Mouse (Mus musculus) embryo, embryonic 11.5 days (tissue): ENCODE measurements around the gene Ssmem1.

Experiments
- DNase-seq: peaks from one replicate; pipeline ENCODE4 v3.0.0-alpha.2; 2012; ENCODE audit warnings: low read depth, low spot score

Gene Ssmem1

DNA sequence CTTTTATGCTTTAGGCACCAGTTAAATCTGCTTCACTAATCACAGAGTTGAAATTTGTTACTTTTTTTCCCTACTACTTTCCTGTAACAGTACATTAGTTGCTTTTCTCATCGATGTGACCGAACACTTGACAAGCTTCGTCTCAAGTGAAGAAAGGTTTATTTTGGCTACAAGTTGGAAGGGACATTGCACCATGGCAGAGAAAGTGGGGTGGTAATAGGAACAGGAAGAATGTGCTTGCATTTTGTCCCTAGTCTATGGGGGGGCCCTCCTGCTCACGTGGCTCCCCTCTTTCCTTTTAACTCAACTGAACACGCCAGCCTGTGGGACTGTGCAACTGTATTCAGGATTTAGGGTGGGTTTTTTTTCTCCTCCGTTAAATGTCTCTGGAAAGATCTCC lies 43.0 kb downstream of the Ssmem1 start:
- no peak for DNase-seq

DNA sequence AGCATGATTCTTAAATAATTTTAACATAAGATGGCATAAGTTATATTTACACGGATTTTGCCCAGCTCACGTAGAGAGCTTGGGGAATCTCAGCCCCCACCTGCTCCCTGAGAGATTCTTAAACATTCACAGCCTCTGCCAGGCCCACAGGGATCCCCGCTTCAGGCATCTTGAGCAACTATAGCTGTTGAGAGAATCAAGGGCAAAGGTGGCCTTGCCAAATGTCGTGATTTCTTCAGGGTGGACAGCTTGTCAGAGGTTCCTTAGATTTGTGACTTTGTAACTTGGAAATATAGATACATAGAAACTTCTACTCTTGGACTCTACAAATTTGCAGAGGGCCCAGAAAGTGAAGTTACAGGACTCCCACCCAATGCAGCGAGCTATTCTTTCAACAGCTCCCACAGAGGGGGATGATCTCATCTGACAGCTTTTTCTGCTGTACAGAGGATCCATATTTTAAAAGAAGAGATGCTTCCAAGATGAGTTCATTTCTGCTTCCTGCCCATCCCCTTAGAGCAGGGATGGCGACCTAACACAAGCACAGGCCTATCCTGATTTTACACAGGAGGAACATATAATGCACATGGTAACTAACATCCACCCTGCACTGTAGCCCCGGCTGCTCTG lies 43.8 kb downstream of the Ssmem1 start:
- DNase-seq, result no peak

DNA sequence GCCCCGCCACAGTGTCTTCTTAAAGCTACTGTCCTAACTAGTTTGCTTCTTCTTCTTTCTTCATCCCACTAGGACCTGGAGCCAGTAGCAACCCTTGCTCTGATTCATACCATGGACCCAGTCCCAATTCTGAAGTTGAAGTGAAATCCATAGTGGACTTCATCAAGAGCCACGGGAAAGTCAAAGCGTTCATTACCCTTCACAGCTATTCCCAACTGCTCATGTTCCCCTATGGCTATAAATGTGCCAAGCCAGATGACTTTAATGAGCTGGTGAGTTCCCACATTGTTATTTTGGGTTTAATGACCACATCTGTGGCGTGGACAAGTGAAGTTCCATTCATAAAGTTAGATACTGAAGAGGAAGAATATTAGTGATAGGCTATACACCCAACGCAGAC lies 44.4 kb downstream of the Ssmem1 start:
- no peak for DNase-seq

DNA sequence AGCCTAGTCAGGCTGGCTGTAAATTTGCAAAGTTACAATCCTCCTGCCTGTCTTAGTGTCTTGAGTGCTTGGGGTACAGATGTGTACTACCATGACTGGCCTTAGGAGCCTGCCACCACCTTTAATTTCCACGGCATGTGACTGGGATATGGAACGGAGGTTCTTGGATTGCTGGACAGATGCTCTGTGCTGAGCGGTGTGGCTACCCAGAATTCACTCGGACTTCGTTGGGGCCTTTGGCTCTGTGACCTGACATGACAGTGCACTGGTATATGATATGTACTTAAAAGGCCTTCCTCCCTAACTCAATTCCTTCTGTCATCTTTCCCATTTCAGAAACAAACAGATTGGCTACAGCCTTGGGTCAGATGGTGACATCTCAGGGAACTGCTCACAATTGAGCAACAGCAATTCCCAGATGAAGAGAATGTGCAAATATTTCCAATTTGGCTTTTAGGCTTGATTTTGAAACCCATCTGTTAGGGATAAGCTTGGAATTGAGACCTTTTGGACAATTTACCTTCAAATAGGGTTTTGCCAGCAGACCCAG lies 45.0 kb downstream of the Ssmem1 start:
- DNase-seq, result no peak

DNA sequence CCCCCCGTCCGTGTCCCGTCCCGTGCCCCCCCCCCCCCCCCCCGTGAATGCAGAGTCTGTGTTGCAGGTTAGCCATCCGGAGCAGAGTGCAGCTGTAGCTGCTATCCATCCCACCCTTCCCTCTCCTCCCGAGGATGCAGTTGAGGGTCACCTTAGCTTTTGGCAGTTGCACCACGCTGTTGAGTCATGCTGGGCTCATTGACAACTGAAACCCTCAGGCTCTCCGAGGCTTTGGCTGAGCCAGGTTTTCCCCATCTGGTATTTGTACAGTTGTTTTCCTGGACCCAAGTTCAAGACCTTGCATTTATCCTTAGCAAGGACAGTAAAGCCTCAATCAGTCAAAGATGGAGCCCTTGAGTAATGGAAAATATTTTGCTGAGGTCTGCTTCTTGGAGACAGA lies 46.4 kb downstream of the Ssmem1 start:
- DNase-seq, result no peak

DNA sequence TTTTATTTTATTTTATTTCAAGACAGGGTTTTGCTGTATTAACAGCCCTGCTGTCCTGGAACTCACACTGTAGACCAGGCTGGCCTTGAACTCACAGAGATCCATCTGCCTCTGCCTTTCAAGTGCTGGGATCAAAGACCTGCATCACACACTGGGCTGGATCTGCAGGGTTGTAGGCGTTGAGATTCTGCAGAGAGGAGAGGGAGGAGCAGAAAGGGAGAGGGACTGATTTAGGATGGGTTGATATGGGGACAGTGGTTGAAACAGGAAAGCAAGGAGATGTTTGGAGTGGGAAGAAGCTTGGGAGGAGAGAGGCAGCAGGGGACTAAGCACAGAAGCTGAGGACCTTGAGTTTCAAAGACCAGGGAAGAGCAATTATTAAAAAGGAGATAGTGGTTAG lies 50.1 kb downstream of the Ssmem1 start:
- no peak for DNase-seq

DNA sequence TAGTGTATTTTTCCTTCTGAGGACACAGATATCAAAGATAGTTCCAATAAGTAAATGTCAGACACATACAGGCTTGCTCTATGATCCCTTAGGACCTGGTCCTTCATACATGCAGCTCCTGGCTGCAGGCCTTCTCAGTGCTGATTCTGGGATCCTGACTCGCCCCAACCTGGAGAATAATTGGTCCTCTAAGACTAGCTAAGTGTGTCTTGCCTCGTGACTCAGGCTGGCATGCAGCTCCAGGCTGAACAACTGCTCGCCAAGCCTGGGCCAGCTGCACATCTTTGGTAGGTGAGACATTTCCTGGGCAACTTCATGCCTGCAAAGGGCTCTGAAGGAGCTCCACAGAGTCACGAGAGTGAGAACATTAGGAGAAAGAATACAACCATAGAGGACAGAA lies 52.5 kb downstream of the Ssmem1 start:
- DNase-seq, result no peak

DNA sequence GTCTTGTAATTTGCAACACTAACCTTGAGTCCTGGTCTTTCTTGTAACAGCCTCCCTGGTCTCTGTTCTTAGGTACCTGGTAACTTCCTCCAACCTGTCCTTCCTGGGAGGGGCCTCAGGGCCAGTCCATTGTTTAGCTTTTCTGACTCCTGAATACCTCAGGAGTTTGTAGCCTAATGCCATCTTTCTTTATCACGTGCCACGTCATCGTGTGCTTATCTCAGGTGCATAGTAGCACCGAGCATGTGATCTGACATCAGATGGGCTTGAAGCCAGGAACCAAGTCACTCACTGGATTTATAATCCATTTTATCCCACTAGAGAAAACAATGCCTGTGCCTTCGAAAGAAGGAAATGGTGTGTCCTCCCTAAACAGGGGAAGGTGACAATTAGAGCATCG lies 53.9 kb downstream of the Ssmem1 start:
- no peak for DNase-seq

DNA sequence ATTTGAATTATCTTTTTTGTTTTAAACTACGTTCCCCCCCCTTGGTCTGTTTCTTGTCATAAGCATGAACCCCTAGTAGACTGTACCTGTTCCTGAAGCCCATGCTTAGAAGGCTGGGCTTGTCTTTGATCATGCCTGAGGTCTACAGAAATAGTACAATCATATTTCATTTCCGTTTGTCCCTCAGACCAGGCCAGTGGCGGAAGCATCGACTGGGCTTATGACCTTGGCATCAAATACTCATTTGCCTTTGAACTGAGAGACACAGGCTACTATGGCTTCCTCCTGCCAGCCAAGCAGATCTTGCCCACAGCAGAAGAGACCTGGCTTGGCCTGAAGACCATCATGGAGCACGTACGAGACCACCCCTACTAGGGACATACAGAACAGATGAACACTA lies 54.4 kb downstream of the Ssmem1 start:
- DNase-seq, result no peak

DNA sequence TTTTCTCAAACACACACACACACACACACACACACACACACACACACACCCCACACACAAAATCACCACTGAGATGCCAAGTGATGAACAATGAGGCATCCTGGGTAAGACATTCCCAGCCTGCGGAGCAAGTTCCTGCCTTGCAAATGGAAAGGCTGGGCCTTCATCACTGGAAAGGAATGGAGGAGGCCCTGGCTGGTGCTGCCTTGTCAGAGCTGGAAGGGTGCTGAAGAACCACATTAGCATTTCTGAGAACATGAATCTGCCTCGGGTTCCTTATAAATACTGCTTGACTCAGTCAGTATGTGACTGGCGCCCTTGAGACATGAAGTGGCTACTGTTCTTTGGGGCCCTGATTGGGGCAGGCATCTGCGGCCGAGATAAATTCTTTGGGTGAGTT lies 58.4 kb downstream of the Ssmem1 start, which contains the start of gene Cpa4:
TSS of gene Cpa4 (plus strand) at position 301 of the 400 bp plus-strand sequence.
- DNase-seq, result no peak

DNA sequence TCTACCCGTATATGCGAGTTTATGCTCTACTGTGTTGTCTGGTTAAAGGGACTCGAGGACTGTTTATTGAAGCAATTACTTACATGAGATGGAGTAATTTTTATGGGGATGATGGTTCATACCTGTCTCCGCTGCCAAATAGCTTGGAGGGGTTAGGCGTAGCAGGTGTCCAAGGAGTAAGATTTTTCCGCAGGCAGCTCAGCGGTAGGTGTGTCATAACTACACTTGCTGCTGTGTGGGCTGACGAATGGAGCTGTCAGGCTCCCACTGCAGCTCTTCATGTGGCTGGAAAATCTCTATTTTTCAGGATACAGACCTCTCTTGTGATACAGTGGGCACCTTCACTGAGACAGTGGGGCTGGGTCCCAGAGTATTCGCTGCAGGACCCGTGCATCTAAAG lies 59.7 kb downstream of the Ssmem1 start:
- no peak for DNase-seq
